Mouse (Mus musculus) right cerebral cortex, adult 2 months (tissue): ENCODE data around the gene Ube2v1.
A peak's percentile ranks its signal among the peaks of the same experiment; 100 is the strongest.
"Not testable (repeated sequence)": the region's sequence is repeated elsewhere in the genome, so short reads cannot be mapped to it uniquely, and the experiment has no call there.

ENCODE experiments used
- DNase-seq, 2 experiments: peaks; one replicate each; pipeline ENCODE4 v3.0.0; 2021 to 2022; ENCODE audit warnings: low spot score in 2 of 2

The Ube2v1 gene

GRCm38 (mm10) chr2:167622352-167622751, 9.5 kb downstream of the Ube2v1 start:
- DNase-seq = no peak

DNA sequence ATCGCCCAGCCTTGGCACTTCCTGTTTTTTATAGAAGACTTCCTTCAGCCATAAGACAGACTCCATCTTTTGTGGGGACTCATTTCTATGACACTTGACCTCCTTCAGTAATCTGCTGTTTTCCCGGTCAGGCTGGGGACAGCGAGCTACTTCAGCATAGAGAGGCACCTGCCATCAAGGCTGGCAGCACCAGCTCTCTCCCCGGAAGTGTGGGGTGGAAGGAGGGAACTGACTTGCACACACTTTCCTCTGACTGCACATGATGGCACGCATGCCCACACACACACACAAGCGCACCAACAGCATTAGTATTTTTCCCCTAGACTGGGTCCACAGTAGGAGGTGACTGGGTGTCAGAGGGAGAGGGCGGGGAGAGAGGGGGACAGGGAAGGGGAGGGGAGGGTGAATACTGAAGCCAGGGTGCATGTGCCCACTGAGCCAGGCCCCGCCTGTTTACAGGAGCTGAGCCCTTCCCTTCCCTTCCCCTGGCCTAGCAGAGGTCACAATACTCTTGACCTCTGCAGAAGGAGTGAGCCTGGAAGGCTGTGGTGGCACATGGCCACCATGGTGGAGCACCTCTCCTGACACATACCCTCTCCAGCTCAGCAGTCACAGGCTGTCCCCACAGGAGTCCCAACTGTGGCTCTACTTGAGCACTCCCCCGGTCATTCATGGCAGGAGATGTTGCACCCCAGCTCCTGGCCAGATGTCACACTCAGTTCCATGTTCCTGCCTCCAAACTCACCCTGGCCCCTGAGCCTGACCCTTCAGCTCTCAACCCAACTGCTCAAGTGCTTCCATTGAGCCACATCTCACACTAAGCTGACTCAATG, 10.4 kb downstream of the Ube2v1 start:
- no peak for DNase-seq

DNA sequence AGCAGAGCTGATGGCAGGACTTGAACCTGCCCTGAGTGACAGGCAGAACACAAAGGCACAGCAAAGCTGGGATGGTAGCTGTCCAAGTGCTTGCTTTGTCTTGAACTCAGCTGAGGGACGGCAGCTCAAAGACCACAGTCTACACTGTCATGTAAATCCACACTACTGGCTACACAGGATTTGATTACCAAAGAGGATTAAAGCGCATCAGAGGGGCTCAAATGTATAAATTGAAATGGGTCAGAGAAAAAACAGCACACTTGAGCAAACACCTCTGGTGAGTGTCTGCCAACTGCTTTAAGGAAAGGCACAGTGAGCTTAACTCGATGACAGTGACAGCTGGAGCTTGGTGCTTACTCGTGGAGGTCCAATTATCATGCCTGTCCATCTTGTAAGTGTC, 14.4 kb downstream of the Ube2v1 start:
- no peak for DNase-seq

DNA sequence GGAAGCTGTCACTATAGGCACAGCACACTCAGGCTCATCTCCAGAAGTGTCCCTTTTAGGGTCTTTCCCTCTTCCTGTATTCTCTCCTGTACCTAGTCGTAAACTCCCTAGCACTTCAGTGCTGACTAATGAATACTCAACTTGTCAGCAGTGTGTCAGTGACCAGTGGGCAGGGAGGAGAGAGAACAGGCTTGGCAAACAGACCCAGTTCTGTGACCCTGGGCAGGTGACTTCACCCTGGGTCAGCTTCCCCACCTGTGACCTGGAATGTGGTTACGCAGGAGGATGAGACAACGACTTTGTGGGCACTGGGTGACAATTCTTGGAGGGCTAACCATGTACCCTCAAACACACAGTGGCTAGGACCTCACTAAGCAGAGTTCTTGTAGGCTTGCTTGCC, 14.9 kb downstream of the Ube2v1 start:
- DNase-seq = no peak

DNA sequence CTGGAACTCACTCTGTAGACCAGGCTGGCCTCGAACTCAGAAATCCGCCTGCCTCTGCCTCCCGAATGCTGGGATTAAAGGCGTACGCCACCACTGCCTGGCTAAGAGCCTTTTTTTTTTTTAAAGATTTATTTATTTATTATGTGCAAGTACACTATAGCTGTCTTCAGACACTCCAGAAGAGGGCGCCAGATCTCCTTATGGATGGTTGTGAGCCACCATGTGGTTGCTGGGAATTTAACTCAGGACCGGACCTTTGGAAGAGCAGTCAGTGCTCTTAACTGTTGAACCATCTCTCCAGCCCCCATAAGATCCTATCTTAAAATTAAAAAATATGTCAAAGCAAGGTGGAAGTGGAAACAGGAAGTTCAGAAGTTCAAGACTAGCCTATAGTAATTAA, 18.6 kb downstream of the Ube2v1 start:
- DNase-seq = not testable (repeated sequence)

GRCm38 (mm10) chr2:167612122-167612521, 19.8 kb downstream of the Ube2v1 start:
- DNase-seq = no peak

- no peak for DNase-seq
These were observed 20.6 kb downstream of the Ube2v1 start for GRCm38 (mm10) chr2:167611287-167611686.

GRCm38 (mm10) chr2:167606745-167607123, 25.2 kb downstream of the Ube2v1 start:
- DNase-seq = no peak

DNA sequence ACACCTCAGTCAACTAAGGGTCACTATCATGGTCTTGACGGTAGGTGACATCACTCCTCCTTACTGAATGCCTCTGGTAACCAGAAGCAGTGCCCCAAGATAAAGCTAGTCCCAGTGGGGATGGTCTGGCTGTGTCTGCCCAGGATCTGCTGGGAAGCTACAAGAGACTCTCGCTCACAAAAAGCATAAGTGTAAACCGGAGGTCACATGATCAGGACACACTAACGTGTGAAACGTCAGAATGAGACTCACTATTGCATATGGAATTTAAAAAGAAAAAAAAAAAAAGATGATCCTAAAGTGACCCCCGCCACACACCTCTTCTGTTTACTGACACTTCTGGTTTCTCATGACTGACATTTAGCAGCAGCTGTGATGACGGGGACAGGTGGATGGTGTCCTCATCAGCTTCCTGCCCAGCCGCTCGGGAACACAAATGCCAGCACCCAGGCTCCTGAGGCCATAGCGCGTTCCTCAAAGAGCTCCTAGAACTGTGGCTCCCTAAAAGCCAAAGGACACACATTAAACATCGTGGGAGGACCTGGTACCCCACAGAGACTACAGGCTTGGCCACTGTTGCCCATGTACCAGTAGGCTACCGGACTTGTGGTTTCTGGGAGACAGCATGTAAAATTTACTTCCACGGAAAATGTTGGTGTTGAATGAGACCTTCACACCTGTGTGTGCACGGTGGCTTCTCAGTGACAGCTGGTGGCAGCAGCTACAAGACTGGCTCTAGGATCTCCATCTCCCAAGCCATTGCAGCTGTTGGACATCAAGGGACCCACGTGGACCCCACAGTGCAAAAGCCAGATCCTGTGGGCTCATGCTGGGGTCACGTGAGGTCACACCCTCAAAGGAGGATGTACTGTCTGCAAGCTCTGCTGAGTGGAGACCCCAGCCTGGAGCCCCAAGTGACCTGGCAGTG, 25.8 kb downstream of the Ube2v1 start:
- no peak for DNase-seq

DNA sequence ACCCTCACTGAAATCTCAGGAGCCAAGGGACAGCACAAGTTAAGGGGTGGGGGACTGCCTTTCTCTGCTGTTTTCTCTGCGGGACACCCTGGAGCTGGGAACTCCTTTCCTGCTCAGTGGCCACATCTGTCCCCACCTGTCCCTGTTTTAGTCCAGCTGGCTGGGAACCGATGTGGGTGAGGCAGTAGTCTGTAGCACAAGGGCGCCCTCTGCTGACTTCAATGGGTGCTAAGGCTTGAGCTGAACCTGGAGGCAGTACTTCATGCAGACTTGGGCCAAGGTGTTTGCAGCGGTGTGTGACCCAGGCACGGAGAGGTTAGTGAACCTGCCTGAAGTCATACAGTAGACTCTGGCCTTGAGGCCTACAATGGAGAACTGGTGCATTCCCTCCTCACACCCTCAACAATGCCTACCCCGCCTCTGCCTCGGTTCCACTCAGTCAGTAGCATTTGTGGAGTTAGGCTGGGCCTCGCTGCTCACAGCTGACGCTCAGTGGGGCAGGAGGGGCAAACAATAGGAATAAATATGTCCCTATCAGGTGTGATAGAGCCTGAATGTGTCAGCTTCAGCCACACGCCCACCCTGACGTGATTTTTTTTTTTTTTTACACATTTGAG, 26.6 kb downstream of the Ube2v1 start:
- peak; percentile 90 to 93 for DNase-seq

DNA sequence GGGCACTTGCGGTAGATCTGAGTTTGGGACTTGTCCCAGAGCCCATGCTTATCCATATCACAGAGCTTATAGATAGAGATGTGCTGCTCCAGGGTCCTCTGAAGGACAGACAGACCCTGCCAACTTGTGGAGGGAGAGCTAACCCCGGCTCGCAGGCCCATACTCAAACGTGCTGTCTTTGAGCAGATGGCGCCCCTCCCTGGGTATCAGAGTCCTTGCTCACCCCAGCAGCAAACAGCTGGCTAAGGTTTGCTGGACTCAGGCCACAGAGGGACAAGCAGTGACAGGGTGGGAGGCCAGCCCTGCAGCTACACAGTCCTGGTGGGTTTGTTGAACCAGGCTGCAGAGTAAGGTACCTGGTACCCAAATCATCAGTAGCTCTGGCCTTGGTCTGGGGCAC, 28.9 kb downstream of the Ube2v1 start:
- DNase-seq = no peak

GRCm38 (mm10) chr2:167602364-167602763, 29.5 kb downstream of the Ube2v1 start:
- no peak for DNase-seq

DNA sequence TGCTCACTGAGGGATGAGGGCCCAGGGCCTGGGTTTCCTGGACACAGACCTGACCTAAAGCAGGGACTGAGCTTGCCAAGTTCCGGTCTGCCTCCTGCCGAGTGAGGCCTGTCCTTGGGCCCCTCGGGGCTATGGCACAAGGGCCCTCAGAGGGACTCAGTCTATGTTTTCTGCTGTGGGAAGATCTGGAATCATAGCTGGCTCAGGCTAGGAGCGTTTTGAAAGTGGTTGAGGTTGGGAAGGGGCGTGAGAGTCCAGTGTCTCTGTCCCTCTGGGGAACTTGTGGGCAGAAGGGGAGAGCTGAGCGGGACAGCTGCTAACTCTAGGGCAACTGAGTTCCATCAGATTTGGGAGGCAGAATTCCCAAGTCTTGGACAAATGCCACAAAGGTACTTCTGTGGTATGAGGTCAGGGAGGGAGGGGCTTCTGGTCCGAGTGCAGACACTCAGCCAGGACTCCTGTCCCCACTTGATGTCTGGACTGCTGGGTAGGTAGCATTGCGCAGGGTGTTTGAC, 31.4 kb downstream of the Ube2v1 start:
- DNase-seq = no peak

GRCm38 (mm10) chr2:167599917-167600316, 32.0 kb downstream of the Ube2v1 start:
- no peak for DNase-seq

- DNase-seq = no peak
These were observed 32.7 kb downstream of the Ube2v1 start for GRCm38 (mm10) chr2:167599195-167599594.

GRCm38 (mm10) chr2:167597492-167598186, 34.3 kb downstream of the Ube2v1 start:
- DNase-seq = no peak

DNA sequence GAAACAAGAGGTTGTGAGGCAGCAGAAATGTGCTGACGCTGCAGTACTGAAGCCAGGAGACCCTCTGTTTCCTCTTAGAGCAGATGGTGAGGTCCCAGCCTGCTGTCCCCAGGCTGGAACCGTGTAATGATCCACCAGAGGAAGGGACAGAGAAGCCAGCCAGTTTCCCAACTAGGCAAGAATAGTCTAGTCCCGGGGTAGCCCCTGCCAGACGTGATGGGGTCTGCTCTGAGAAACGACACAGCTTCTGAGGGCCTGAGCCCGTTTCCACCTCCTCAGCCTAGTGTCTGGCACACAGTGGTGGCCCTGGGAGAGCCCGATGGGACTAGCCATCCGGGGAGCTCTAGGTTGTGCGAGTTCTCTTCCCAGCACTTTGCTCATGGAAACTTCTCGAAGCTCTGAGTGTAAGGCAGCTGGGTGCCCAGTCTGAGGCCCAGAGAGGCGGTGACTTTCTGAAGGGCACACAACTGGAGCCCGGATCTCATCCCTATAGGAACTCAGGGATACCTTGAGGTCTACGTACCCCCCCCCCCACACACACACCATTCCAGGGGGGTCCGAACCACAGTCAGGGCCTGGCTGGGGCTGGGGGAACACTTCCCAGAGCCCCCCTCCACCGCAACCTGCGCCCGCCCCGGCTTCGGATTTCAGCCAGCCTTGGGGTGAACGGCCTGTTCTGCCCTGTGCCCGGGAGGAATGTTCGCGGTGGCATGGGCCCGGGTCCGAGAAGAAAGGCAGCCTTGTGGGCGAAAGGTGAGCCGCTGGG, 35.0 kb downstream of the Ube2v1 start:
- DNase-seq = no peak

DNA sequence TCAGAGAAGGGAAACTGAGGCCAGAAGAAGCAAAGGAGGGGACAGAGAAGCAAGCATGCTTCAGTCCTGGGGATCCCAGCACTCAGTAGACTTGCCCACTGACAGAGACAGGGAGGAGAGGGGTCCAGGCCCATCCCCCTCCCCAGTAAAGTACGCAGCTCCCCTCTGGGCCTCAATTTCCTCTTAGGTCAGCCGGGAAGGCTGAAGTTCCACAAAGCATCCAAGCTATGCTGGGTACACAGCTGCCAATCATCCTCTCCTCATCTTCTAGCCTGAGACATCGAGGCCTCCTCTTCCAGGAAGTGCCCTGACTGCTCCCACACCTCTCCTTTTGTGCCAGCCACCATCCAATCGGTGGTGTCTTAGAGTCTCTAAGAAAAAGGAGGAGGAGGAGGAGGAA, 35.6 kb downstream of the Ube2v1 start:
- no peak for DNase-seq

DNA sequence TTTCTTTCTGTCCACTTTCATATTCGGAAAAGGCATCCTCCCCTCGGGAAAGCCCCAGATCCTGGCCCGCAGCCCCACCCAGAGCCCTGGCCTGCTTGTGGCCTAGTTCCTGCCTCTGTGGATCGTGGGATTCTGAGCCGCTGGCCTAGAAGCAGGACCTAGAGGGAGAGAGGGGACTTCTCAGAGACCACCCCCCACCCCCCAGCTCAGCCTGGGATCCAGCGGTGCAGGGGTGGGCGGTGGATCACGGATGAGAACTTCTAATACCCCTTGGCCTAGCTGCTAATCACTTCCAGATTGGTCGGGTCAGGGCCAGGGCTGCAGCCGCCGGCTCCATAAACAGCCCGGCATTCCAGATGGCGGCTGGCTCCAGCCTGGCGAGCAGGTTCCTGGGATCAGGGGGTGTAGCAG, 36.1 kb downstream of the Ube2v1 start:
- no peak for DNase-seq

DNA sequence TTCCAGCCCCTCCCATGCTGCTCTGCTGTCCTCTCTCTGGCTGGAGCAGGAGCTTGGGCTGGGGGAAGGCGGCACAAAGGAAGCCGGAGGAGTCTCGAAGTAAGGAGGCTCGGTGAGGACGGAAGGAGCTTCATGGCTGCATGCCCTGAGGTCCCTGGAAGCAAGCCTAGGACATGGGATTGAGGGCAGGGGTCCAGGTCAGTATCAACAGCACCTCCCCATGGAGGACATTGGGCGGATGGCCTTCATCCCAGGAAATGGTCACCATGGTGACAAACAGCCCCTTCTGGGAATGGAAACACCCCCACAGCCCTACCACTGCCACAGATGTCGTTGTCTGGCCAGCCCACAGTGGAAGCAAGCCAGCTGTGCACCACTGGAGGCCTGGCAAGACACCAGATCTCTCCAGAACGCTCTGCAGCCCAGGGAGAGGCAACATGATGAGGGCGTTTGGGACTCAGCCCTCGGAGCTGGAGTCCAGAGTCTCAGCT, 37.4 kb downstream of the Ube2v1 start:
- peak in 1 of 2 experiments; percentile 64 for DNase-seq
